Comparison of ENCODE assay signal across 10 mouse cellular contexts in the genomic region with DNA sequence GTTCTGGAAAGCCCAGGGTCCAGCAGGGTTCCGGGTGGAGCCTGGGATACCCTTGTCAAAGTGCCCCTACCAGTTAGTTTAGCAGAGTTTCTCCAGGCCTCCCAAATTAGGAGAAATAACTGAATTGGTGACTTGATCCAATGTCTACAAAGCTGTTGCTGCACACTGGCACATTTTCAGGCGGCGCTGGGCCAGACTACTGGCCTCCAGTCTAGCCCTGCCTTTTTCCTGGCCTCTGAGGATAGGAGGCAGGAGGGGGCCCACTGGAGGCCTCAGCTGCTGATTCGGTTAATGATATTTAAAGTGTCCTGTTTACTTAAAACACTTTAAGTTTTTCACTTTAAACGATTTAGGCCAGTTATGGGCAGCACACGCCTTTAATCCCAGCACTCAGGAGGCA. TPM values are rescaled to one million over a fixed set of nuclear protein-coding genes. Genes with fewer than 3 reads are reported as not detected.
DNase-seq lines count a peak whose midpoint lies in the region; ATAC-seq and TF ChIP-seq lines count a peak whose summit lies in the region.
"Had no signal": no experiment of that assay in that cellular context is flagged by ENCODE, and none has a peak within 500 bp of the region (broad histone marks: within the 10 kb centered on the region; RNA-seq: fewer than 3 reads in every experiment).

No protein-coding gene starts in this region.

- peaks cover 19% of the 10 kb centered on the region for H3K36me3 ChIP-seq in heart, postnatal 0 days (replicated peaks; ENCODE audit: control insufficient read depth, insufficient read depth, low read length)
- H3K36me3 ChIP-seq in midbrain, embryonic 10.5 days: no peaks in the 10 kb centered on the region
- H3K36me3 ChIP-seq: limb, embryonic 13.5 days had no signal

- 72% methylated on average over 6 of the region's 6 CpGs for WGBS in heart, postnatal 0 days
- 87% methylated on average over 6 of the region's 6 CpGs for WGBS in midbrain, embryonic 10.5 days

- no peaks in the 10 kb centered on the region for H3K9me3 ChIP-seq in heart, postnatal 0 days (replicated peaks; ENCODE audit: control insufficient read depth, low read length)
- no peaks in the 10 kb centered on the region for H3K9me3 ChIP-seq in midbrain, embryonic 10.5 days (replicated peaks)
- H3K9me3 ChIP-seq: limb, embryonic 13.5 days had no signal

- H3K27me3 ChIP-seq in heart, postnatal 0 days (ENCODE audit: control insufficient read depth, insufficient read depth, low read length): no peaks in the 10 kb centered on the region
- no peaks in the 10 kb centered on the region for H3K27me3 ChIP-seq in midbrain, embryonic 10.5 days (ENCODE audit: low read depth, poor library complexity, severe bottlenecking)
- H3K27me3 ChIP-seq: limb, embryonic 13.5 days had no signal

- H3K4me3 ChIP-seq in heart, postnatal 0 days (ENCODE audit: low read depth, low read length): no peak overlapping the region
- H3K4me3 ChIP-seq in left cerebral cortex, adult 2 months: no peak overlapping the region
- H3K4me3 ChIP-seq in midbrain, embryonic 10.5 days: no peak overlapping the region
- H3K4me3 ChIP-seq: limb, embryonic 13.5 days had no signal

- no peak for TF ChIP-seq CTCF in heart, postnatal 0 days (IDR thresholded peaks at IDR 0.05; ENCODE audit: low read depth)
- TF ChIP-seq CTCF in left cerebral cortex, adult 2 months (IDR thresholded peaks at IDR 0.05): no peak

- no peak for ATAC-seq in heart, postnatal 0 days (ENCODE audit: insufficient read depth, low read depth)

- peak overlapping the region; percentile 14; the same call in 1 of the 2 replicates for H3K27ac ChIP-seq in heart, postnatal 0 days (ENCODE audit: low read depth)
- no peak overlapping the region for H3K27ac ChIP-seq in left cerebral cortex, adult 2 months
- H3K27ac ChIP-seq in midbrain, embryonic 10.5 days (replicated peaks): no peak overlapping the region
- H3K27ac ChIP-seq: limb, embryonic 13.5 days had no signal

- peaks cover 45% of the 10 kb centered on the region for H3K4me1 ChIP-seq in heart, postnatal 0 days (ENCODE audit: control insufficient read depth, insufficient read depth)
- peaks cover 30% of the 10 kb centered on the region for H3K4me1 ChIP-seq in midbrain, embryonic 10.5 days
- H3K4me1 ChIP-seq: limb, embryonic 13.5 days had no signal

- no peak overlapping the region for H3K4me2 ChIP-seq in heart, postnatal 0 days (ENCODE audit: low read depth, low read length)
- H3K4me2 ChIP-seq: limb, embryonic 13.5 days had no signal

- TF ChIP-seq EP300 in heart, postnatal 0 days (IDR thresholded peaks at IDR 0.05; ENCODE audit: low read depth): no peak

- intact Hi-C loops in left cerebral cortex, postnatal 4 days (cut with DNase I): no loop called here
- intact Hi-C loops in left cerebral cortex, postnatal 14 days (cut with DNase I): no loop called here
- intact Hi-C loops in left cerebral cortex, adult 2 months (cut with DNase I): no loop called here

- no peak overlapping the region for H3K9ac ChIP-seq in heart, postnatal 0 days (replicated peaks; ENCODE audit: low read depth, low read length)
- H3K9ac ChIP-seq: limb, embryonic 13.5 days had no signal

- peak; percentile 47 for DNase-seq in left cerebral cortex, postnatal 4 days
- no peak for DNase-seq in left cerebral cortex, postnatal 14 days (ENCODE audit: low spot score in 2 of 2)
- DNase-seq in gastrocnemius, adult 18-20 months (ENCODE audit: low spot score): peak; percentile 84
- DNase-seq in heart, postnatal 0 days (ENCODE audit: low spot score): no peak
- peak; percentile 88 for DNase-seq in lung, postnatal 10 days
- no peak for DNase-seq in MN1 (ENCODE audit: low spot score)
- no peak for DNase-seq in left cerebral cortex, adult 2 months (ENCODE audit: extremely low spot score in 1 of 2, low spot score in 2 of 2)
- DNase-seq in midbrain, embryonic 10.5 days (ENCODE audit: low spot score): no peak
- DNase-seq: kidney, adult 18-20 months had no signal

RNA-seq across cellular contexts. Expression of a gene that starts 19.7 kb away (rescaled TPM):
- total RNA-seq in left cerebral cortex, postnatal 4 days (2021): 1 to 10 TPM; 4.9 to 5.9 TPM
- 1 to 10 TPM; 5.7 to 6.2 TPM for total RNA-seq in left cerebral cortex, postnatal 14 days (2021)
- total RNA-seq in gastrocnemius, adult 18-20 months (2021): 10 to 100 TPM; 83.4 to 93.7 TPM
- 35.0 and 39.8 TPM in 2 replicates for total RNA-seq in heart, postnatal 0 days (2014; rRNA removed; ENCODE audit: low replicate concordance)
- 17.5 and 23.4 TPM in 2 replicates for polyA plus RNA-seq in heart, postnatal 0 days (2015; fragmentation: Nextera tagmentation; extraction: Ambion mirVana)
- total RNA-seq in left cerebral cortex, adult 2 months (2021): 1 to 10 TPM; 3.8 to 4.5 TPM
- 2.2 and 3.5 TPM in 2 replicates for polyA plus RNA-seq in midbrain, embryonic 10.5 days (2016; fragmentation: Nextera tagmentation; extraction: Ambion mirVana)

Comparison
In these comparisons a context has a peak if more than half of its experiments do, and no peak if none do; other contexts are left out.
1. DNase-seq: peak in left cerebral cortex, postnatal 4 days (single experiment), gastrocnemius, adult 18-20 months (single experiment) and lung, postnatal 10 days (single experiment); none in left cerebral cortex, postnatal 14 days (0 of 2), heart, postnatal 0 days (single experiment), MN1 (single experiment), left cerebral cortex, adult 2 months (0 of 2) and midbrain, embryonic 10.5 days (single experiment).